Mouse (Mus musculus) retina, postnatal 1 day (tissue): ENCODE measurements around the gene Pate2.
"Not testable (repeated sequence)": the region's sequence is repeated elsewhere in the genome, so short reads cannot be mapped to it uniquely, and the experiment has no call there.

Experiments
- DNase-seq: peaks from one replicate; pipeline ENCODE4 v3.0.0-alpha.2; 2012

Pate2 gene

GRCm38 (mm10) chr9:35558257-35559008 lies 11.7 kb upstream of the Pate2 start, which contains the start of the genes Ddx25 and Pus3:
Gene Ddx25 (minus strand): TSS chr9:35558528.
Gene Pus3 (plus strand): TSS chr9:35558595.
- DNase-seq: peak; percentile 90

DNA sequence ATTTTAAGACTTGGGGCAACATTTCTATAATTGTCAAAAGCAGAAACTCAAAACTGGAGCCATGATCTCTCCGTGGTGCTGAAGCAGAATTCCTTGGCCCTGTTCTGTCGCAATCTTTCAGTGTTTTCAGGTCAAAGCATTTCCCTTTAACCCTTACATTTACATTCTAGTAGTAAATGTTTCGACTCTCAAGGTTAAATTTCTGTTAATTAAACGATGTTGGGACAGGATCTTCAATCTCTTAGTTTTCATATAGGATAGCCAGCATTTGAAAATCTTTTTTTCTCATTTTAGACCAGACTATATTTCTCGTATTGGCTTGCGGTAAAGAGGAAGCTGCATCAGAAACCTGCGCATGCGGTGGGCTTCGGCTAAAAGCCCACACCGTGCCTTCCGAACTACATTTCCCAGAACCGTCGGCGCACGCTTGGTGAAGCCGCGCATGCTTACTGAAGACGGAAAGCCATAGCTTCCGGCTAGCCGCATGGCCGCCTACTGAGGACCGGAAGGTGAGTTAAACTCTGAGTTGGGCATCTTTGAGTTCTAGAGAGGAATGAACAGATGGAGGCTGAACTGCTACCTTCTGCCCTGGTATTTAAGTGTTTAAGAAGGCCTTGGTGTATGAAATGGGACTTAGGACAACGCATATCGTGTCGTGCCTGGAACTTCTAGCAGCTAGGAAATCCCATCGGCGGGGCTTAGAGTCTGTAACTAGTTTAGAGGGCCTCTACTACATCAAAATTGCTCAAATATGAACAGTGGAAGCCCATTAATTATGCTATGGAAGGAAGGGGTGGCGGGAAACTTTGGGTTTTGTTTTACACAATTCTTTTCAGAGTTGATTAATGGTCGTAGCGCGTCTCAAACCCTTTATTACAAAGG lies 10.8 kb upstream of the Pate2 start:
- DNase-seq: peak; percentile 95

GRCm38 (mm10) chr9:35561076-35561475 lies 9.0 kb upstream of the Pate2 start:
- DNase-seq: no peak

DNA sequence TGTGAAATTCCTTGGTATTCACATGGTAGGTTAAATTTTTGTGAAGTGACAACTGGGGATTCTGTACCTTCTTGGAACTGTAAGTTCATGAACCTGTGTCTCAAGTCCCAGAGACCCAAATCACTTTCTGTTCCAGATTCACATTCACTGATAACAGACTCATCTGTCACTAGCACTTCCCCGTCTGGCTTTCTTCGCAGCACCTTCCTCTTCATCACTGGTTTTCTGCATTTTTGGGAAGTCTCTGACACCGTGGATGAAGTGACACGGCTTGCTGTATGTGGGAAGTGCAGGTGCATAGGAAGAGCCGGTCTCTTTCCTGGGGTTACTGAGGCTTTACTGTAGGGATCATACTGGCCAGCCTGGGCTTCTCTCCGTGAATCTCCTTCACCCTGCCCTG lies 8.5 kb upstream of the Pate2 start:
- DNase-seq: no peak

GRCm38 (mm10) chr9:35564536-35565240 lies 5.4 kb upstream of the Pate2 start:
- no peak for DNase-seq

DNA sequence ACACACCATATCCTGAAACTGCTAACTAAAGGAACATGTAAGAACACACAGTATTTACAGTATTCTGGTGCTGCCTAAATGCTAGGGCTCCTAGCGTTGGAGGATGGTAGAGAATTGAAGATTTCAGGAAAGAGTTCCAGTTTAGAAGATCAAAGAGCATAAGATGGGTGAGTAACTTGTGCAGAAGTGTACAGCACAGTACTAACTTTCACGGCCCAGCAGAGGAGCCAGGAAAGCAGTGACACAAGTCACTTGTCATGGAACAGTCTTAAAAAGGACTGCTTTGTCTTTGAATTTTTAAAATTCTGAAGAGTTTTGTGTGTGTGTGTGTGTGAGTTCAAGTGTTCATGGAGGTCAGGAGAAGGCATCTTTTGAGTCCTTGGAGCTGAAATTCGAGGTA lies 2.1 kb upstream of the Pate2 start:
- no peak for DNase-seq

- DNase-seq: no peak
These were observed 579 bp downstream of the Pate2 start for GRCm38 (mm10) chr9:35570663-35571062.

DNA sequence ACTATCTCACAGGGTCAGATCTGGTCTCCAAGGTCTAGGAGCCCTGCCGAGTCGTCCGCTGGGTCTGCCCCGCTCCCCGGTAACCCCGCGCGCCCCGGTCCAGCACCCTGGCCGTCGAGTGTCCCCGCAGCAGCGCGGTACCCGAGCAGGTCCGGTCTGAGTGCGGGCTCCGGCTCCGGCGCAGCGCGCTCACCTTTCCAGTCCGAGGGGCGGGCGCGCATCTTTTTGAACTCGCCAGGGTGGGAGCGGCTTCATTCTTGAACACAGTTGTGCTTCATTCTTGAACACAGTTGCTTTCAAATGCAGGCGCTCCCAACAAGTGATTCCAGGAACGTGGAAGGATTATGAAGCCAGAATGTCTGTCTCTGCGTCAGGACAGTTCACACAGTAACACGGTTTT lies 4.3 kb downstream of the Pate2 start:
- DNase-seq: no peak

DNA sequence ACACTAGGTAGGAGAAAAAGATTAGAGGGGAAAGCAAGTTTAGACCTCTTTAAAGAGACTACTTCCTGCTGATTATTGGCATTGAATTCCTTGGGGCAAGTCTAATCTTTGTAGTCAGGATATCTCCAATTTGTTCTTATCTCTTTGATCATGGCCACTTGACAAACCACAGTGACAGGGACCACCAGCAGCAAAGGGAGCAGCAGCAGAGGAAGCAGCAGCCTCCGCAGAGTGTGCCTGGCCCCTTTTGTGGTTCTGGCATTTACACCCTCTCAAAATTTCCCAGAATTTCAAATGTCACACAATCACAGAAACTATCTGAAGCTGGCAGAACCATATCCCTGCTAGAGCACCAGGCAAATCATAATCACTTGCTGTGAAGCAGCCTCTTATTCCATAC lies 17.6 kb downstream of the Pate2 start:
- DNase-seq: no peak

GRCm38 (mm10) chr9:35592903-35593302 lies 22.8 kb downstream of the Pate2 start:
- DNase-seq: peak; percentile 26

- no peak for DNase-seq
These were observed 37.7 kb downstream of the Pate2 start for GRCm38 (mm10) chr9:35607647-35608405.

DNA sequence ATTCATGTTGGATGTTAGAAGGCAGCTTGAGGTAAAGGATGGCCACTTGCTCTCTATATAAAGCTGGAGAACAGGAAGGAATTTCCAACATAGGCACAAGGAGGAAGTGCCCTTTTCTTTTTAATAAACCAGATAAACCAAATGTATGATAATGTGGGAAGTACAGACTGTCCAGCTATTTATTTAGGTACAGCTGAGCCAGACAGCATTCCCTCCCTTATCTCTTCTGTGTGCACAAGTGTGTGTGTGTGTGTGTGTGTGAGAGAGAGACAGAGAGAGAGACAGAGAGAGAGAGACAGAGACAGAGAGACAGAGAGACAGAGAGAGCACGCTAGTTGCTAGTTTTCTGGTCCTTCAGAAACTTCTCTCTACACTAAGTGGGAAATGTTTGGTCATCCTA lies 41.8 kb downstream of the Pate2 start, which contains the start of gene Pate4:
Gene Pate4 (minus strand): TSS at position 101 of the 400 bp plus-strand sequence.
- no peak for DNase-seq

DNA sequence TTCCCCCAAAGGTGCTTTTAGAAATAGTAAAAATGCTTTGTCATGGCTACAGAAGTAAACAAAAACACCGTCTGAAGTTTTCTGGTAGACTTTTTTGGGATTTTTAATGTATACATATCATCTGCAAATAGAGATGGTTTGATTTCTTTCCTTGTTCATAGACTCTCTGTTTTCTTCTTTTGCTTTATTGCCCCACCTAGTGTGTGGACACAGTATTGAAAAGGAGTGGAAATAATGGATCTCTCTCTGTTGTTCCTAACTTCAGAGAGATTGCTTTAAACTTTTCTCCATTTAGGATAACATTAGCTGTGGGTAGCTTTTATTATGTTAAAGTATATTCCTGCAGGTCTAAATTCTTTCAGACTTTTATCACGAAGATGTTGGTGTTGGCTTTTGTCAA lies 43.9 kb downstream of the Pate2 start:
- peak; percentile 9 for DNase-seq

GRCm38 (mm10) chr9:35616784-35617183 lies 46.7 kb downstream of the Pate2 start:
- not testable (repeated sequence) for DNase-seq

GRCm38 (mm10) chr9:35632981-35633380 lies 62.9 kb downstream of the Pate2 start:
- no peak for DNase-seq

GRCm38 (mm10) chr9:35648102-35648501 lies 78.0 kb downstream of the Pate2 start, which contains the start of gene Pate3:
Gene Pate3 (minus strand): TSS chr9:35648202.
- no peak for DNase-seq

DNA sequence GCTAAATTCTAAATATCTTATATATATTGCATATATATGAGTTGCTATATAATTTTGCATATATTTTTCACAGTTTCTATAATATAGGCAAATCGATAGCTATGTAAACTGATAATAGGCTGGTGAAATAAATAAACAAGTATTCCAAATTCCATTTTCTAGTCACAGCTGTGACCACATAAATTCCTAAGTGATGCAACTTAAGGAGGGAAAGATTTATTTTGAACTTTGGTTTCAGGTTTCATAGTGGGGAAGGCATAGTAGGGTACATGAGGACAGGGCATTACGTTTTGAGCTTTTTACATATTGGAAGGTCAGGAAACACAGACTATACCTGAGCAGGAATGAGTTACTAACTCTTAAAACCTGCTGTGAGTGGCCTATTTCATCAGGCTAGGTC lies 103.5 kb downstream of the Pate2 start:
- no peak for DNase-seq

GRCm38 (mm10) chr9:35687013-35687412 lies 116.9 kb downstream of the Pate2 start, which contains the start of gene Pate1:
Gene Pate1 (minus strand): TSS chr9:35687390.
- no peak for DNase-seq

GRCm38 (mm10) chr9:35691924-35692323 lies 121.8 kb downstream of the Pate2 start:
- DNase-seq: no peak

DNA sequence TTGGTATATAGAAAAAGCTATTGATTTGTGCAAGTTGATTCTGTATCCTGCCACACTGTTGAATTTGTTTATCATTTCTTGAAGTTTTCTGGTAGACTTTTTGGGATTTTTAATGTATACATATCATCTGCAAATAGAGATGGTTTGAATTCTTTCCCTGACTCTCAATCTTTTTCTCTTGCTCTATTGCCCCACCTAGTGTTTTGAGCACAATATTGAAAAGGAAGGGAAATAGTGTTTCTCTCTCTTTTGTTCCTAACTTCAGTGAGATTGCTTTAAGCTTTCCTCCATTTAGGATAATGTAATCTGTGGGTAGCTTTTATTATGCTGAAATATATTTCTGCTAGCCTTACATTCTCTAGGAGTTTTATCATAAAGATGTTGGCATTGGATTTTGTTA lies 137.2 kb downstream of the Pate2 start:
- no peak for DNase-seq
